In genomic region chrX:38455890-38456634, GRCm38 (mm10) we compare ENCODE assay signal across 7 mouse cellular contexts. TPM values are rescaled to one million over a fixed set of nuclear protein-coding genes. Genes with fewer than 3 reads are reported as not detected.
DNase-seq lines count a peak whose midpoint lies in the region; ATAC-seq lines count a peak whose summit lies in the region.

Lamp2 (minus strand) TSS chrX:38456454.

- H3K9me3 ChIP-seq in embryonic facial prominence, embryonic 11.5 days (replicated peaks; ENCODE audit: control insufficient read depth, low read length) = no peaks in the 10 kb centered on the region
- H3K9me3 ChIP-seq in limb, embryonic 10.5 days (replicated peaks) = no peaks in the 10 kb centered on the region
- H3K9me3 ChIP-seq in midbrain, embryonic 13.5 days = no peaks in the 10 kb centered on the region

- H3K4me1 ChIP-seq in embryonic facial prominence, embryonic 11.5 days (ENCODE audit: control insufficient read depth, insufficient read depth, low read length) = no peaks in the 10 kb centered on the region
- H3K4me1 ChIP-seq in limb, embryonic 10.5 days = no peaks in the 10 kb centered on the region
- peaks cover 4% of the 10 kb centered on the region for H3K4me1 ChIP-seq in midbrain, embryonic 13.5 days (replicated peaks)

- ATAC-seq in embryonic facial prominence, embryonic 11.5 days (replicated peaks; ENCODE audit: insufficient number of reproducible peaks, low FRiP score, low TSS enrichment, low read depth) = peak; percentile 87
- peak; percentile 86 for ATAC-seq in granulocyte monocyte progenitor cell, adult 5-6 weeks (replicated peaks; ENCODE audit: poor library complexity, severe bottlenecking)
- ATAC-seq in midbrain, embryonic 13.5 days = peak; percentile 98

- peak within 1 kb of the TSS; percentile 58 for H3K4me3 ChIP-seq in embryonic facial prominence, embryonic 11.5 days (ENCODE audit: low read depth, low read length)
- peak within 1 kb of the TSS; percentile 64 for H3K4me3 ChIP-seq in limb, embryonic 10.5 days
- peak within 1 kb of the TSS; percentile 59 for H3K4me3 ChIP-seq in midbrain, embryonic 13.5 days (replicated peaks)

- no peaks in the 10 kb centered on the region for H3K27me3 ChIP-seq in embryonic facial prominence, embryonic 11.5 days (ENCODE audit: control insufficient read depth, insufficient read depth, low read length)
- H3K27me3 ChIP-seq in limb, embryonic 10.5 days (ENCODE audit: low read depth, poor library complexity, severe bottlenecking) = no peaks in the 10 kb centered on the region
- no peaks in the 10 kb centered on the region for H3K27me3 ChIP-seq in midbrain, embryonic 13.5 days

- no peaks in the 10 kb centered on the region for H3K36me3 ChIP-seq in embryonic facial prominence, embryonic 11.5 days (replicated peaks; ENCODE audit: control insufficient read depth, insufficient read depth, low read depth, low read length)
- peaks cover 11% of the 10 kb centered on the region for H3K36me3 ChIP-seq in limb, embryonic 10.5 days
- H3K36me3 ChIP-seq in midbrain, embryonic 13.5 days = no peaks in the 10 kb centered on the region

- peak; percentile 88 for DNase-seq in adrenal gland, postnatal 14 days
- peak; percentile 89 for DNase-seq in embryonic facial prominence, embryonic 11.5 days (ENCODE audit: low spot score)
- peak; percentile 85 for DNase-seq in kidney, adult 11 months
- DNase-seq in limb, embryonic 10.5 days (ENCODE audit: low spot score) = peak; percentile 73
- peak; percentile 60 for DNase-seq in spleen, adult 12 weeks (ENCODE audit: low spot score)

- 18% methylated on average over 43 of the region's 47 CpGs for WGBS in embryonic facial prominence, embryonic 11.5 days
- WGBS in limb, embryonic 10.5 days = 13% methylated on average over 45 of the region's 47 CpGs
- 20% methylated on average over 47 of the region's 47 CpGs for WGBS in midbrain, embryonic 13.5 days

- peak within 1 kb of the TSS; percentile 42 for H3K4me2 ChIP-seq in embryonic facial prominence, embryonic 11.5 days (ENCODE audit: low read depth, low read length)
- peak within 1 kb of the TSS; percentile 60 for H3K4me2 ChIP-seq in midbrain, embryonic 13.5 days (replicated peaks)

- H3K9ac ChIP-seq in embryonic facial prominence, embryonic 11.5 days (replicated peaks; ENCODE audit: low read length) = peak within 1 kb of the TSS; percentile 69
- peak within 1 kb of the TSS; percentile 71 for H3K9ac ChIP-seq in midbrain, embryonic 13.5 days (replicated peaks)

- 0 out of 2 replicates have a peak within 1 kb of the TSS, but pooled peaks have one; percentile 59 for H3K27ac ChIP-seq in embryonic facial prominence, embryonic 11.5 days (replicated peaks; ENCODE audit: low read depth, low read length)
- peak within 1 kb of the TSS; percentile 85 for H3K27ac ChIP-seq in limb, embryonic 10.5 days
- H3K27ac ChIP-seq in midbrain, embryonic 13.5 days = peak within 1 kb of the TSS; percentile 60

RNA-seq across cellular contexts. Expression of gene Lamp2, which starts in this region (rescaled TPM):
- total RNA-seq in adrenal gland, postnatal 14 days (2021) = 182 and 206 TPM in 2 replicates
- polyA plus RNA-seq in embryonic facial prominence, embryonic 11.5 days (2014; fragmentation: Nextera tagmentation; extraction: Ambion mirVana) = 107 and 115 TPM in 2 replicates
- total RNA-seq in granulocyte monocyte progenitor cell, adult 5-6 weeks (2014; fragmentation: Nextera tagmentation) = 161 and 173 TPM in 2 replicates
- 179 and 206 TPM in 2 replicates for total RNA-seq in granulocyte monocyte progenitor cell, adult 5-6 weeks (2017)
- 54.3 and 61.1 TPM in 2 replicates for polyA plus RNA-seq in limb, embryonic 10.5 days (2016; fragmentation: Nextera tagmentation; extraction: Ambion mirVana)
- polyA plus RNA-seq in midbrain, embryonic 13.5 days (2015; fragmentation: Nextera tagmentation; extraction: Ambion mirVana) = 53.8 and 56.4 TPM in 2 replicates

Comparison
In these comparisons a context has a peak if more than half of its experiments do, and no peak if none do; other contexts are left out.
1. Peak in every context shown above with its lines: DNase-seq, ATAC-seq, H3K4me3 ChIP-seq and H3K27ac ChIP-seq.